Mouse (Mus musculus): Measurements from ENCODE around the gene Tcaim.

DNA sequence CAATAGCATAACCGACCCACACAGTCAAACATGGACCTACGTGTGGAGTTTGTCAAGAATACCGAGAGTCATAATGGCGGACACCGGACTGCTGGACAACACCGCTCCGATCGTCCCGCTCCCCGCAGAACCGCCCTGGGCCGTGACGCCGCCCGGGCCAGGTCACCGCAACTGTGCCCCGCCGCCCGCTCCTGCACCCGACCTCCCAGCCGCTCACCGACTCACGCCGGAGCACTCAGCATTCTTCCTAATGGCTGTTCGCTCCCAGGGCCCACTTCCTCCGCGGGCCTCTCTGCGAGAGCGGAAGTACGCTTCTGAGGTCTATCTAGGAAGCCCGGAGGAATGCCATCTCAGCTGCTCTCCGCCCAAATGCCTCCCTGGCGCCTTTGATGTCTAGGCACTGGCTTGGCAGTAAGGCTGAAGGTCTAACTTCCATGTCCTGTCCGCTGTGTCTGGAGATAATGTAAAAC is 60.4 kb downstream of the Tcaim start, which contains the start of gene Zfp445:
- peak; percentile 56; the same call in 1 of the 2 replicates for TF ChIP-seq POLR2A (IDR thresholded peaks at IDR 0.05; ENCODE audit: extremely low read depth, insufficient read depth, low read length)
- TF ChIP-seq CTCF (IDR thresholded peaks at IDR 0.05; ENCODE audit: low read depth, low read length) = no peak
